Mouse (Mus musculus): ENCODE results near the gene Gm4792.

GRCm38 (mm10) chr10:94299301-94299700 lies 798 bp upstream of the Gm4792 start:
- no peak for TF ChIP-seq POLR2A (IDR thresholded peaks at IDR 0.05; ENCODE audit: control insufficient read depth, extremely low read depth, insufficient read depth, low read length, poor library complexity)
- no peak for TF ChIP-seq CTCF (IDR thresholded peaks at IDR 0.05; ENCODE audit: borderline replicate concordance, control insufficient read depth, extremely low read depth, insufficient read depth, low read length, poor library complexity)
